Mouse (Mus musculus) adrenal gland, adult 2 months (tissue): Measurements from ENCODE around the gene Aprt. TPM values are rescaled to one million over a fixed set of nuclear protein-coding genes. Genes with fewer than 3 reads are reported as not detected.

ENCODE experiments used
- DNase-seq: peaks from one replicate; pipeline ENCODE4 v3.0.0; 2021
- polyA plus RNA-seq: library from polyadenylated mRNA; depleted of rRNA; stranded (reverse); fragments of >200 nt; gene quantifications from 2 replicates; pipeline ENCODE4 v1.2.3, GENCODE M21; 2012
- total RNA-seq, 2 experiments: library from RNA; stranded (reverse); gene quantifications; 2 replicates each; pipeline ENCODE4 v1.2.3; 2021

Aprt gene
- total and polyA plus RNA-seq, 3 experiments: 56.2 to 161 (median 106) TPM

- DNase-seq: no peak
Observed at GRCm38 (mm10) chr8:122564363-122565352, 12.1 kb downstream of the Aprt start.

GRCm38 (mm10) chr8:122561199-122561598 lies 15.5 kb downstream of the Aprt start:
- peak; percentile 18 for DNase-seq

GRCm38 (mm10) chr8:122558671-122559349 lies 17.9 kb downstream of the Aprt start:
- DNase-seq: no peak

- DNase-seq: no peak
Observed at GRCm38 (mm10) chr8:122557248-122558038, 19.3 kb downstream of the Aprt start.

GRCm38 (mm10) chr8:122556030-122557009 lies 20.4 kb downstream of the Aprt start:
- peak; percentile 69 for DNase-seq

- no peak for DNase-seq
Observed at GRCm38 (mm10) chr8:122554786-122555185, 21.9 kb downstream of the Aprt start.

- peak; percentile 93 for DNase-seq
Observed at GRCm38 (mm10) chr8:122551265-122552051, 25.3 kb downstream of the Aprt start, which contains the start of gene Piezo1. Gene Piezo1 (minus strand): TSS chr8:122551329.

- no peak for DNase-seq
Observed at GRCm38 (mm10) chr8:122550995-122551264, 25.8 kb downstream of the Aprt start.

GRCm38 (mm10) chr8:122550234-122550994 lies 26.3 kb downstream of the Aprt start:
- DNase-seq: peak; percentile 81

- DNase-seq: no peak
Observed at GRCm38 (mm10) chr8:122548891-122549439, 27.7 kb downstream of the Aprt start.

GRCm38 (mm10) chr8:122548331-122548730 lies 28.4 kb downstream of the Aprt start:
- no peak for DNase-seq

GRCm38 (mm10) chr8:122547815-122548214 lies 28.9 kb downstream of the Aprt start:
- DNase-seq: no peak

- DNase-seq: peak; percentile 75
Observed at GRCm38 (mm10) chr8:122546811-122547453, 29.8 kb downstream of the Aprt start.

GRCm38 (mm10) chr8:122546066-122546755 lies 30.5 kb downstream of the Aprt start:
- DNase-seq: no peak

GRCm38 (mm10) chr8:122544138-122544537 lies 32.6 kb downstream of the Aprt start:
- DNase-seq: no peak

- no peak for DNase-seq
Observed at GRCm38 (mm10) chr8:122538310-122539076, 38.2 kb downstream of the Aprt start.

GRCm38 (mm10) chr8:122537812-122538211 lies 38.9 kb downstream of the Aprt start:
- DNase-seq: no peak
